Mouse (Mus musculus) hindbrain, postnatal 0 days (tissue): ENCODE data around the gene Brd9. TPM values are rescaled to one million over a fixed set of nuclear protein-coding genes. Genes with fewer than 3 reads are reported as not detected.

Experiments used
- ATAC-seq: fragments of 200-750 bp; cut with Nextera tagmentation; 2 replicates; pipeline ENCODE4 v1.8.0; 2017; ENCODE audit warnings: mild to moderate bottlenecking, moderate TSS enrichment, moderate library complexity
- DNase-seq: peaks from one replicate; pipeline ENCODE4 v3.0.0-alpha.2; 2015; ENCODE audit warnings: low spot score
- H3K27ac ChIP-seq: fragments of 300-500 bp; sonication (generic); 2 replicates; pipeline ENCODE4 v1.5.1; 2014; ENCODE audit warnings: mild to moderate bottlenecking
- H3K27me3 ChIP-seq: fragments of 300-500 bp; sonication (generic); 2 replicates; pipeline ENCODE4 v1.6.1; 2014; ENCODE audit warnings: low read length, mixed read lengths; ENCODE audit not compliant: insufficient read depth
- H3K36me3 ChIP-seq: fragments of 300-500 bp; sonication (generic); 2 replicates; pipeline ENCODE4 v1.6.1; 2014; ENCODE audit warnings: low read length, mixed read lengths; ENCODE audit not compliant: insufficient read depth
- H3K4me1 ChIP-seq: fragments of 300-500 bp; sonication (generic); 2 replicates; pipeline ENCODE4 v1.6.1; 2014; ENCODE audit warnings: antibody characterized with exemption, low read length, mixed read lengths; ENCODE audit not compliant: insufficient read depth
- H3K4me2 ChIP-seq: fragments of 300-500 bp; sonication (generic); 2 replicates; pipeline ENCODE4 v1.6.1; 2014; ENCODE audit warnings: low read depth, mild to moderate bottlenecking, low read length, moderate library complexity, mixed read lengths
- H3K4me3 ChIP-seq: fragments of 300-500 bp; sonication (generic); 2 replicates; pipeline ENCODE4 v1.5.1; 2014; ENCODE audit warnings: low read length
- H3K9ac ChIP-seq: fragments of 300-500 bp; sonication (generic); replicated peaks from 2 replicates; pipeline ENCODE4 v1.6.1; 2014; ENCODE audit warnings: mild to moderate bottlenecking, low read length, moderate library complexity, mixed read lengths
- H3K9me3 ChIP-seq: fragments of 300-500 bp; sonication (generic); 2 replicates; pipeline ENCODE4 v1.6.1; 2016; ENCODE audit warnings: low read length, mixed read lengths
- CTCF ChIP-seq: IDR thresholded peaks from 2 replicates; pipeline ENCODE4 v1.5.1; 2016; ENCODE audit warnings: antibody characterized with exemption, control low read depth, low read depth
- WGBS: fragments of 180-500 bp; shearing (Covaris S2); extraction: QIAGEN DNeasy Blood & Tissue Kit; methylation state at CpG from one replicate; pipeline ENCODE4 v1.1.7; 2014; 5-methylcytosine and 5-hydroxymethylcytosine counted together
- microRNA-seq, 2 experiments: library from miRNA; unstranded; fragments of <30 nt; microRNA quantifications; one replicate each; pipeline ENCODE4; 2016
- polyA plus RNA-seq: library from polyadenylated mRNA; unstranded; fragments of >200 nt; fragmentation: Nextera tagmentation; extraction: Ambion mirVana; gene quantifications from 2 replicates; pipeline ENCODE4 v1.2.1, GENCODE M21; 2015
- total RNA-seq: library from RNA; depleted of rRNA; stranded (reverse); fragments of >200 nt; gene quantifications from 2 replicates; pipeline ENCODE4 v1.2.3, GENCODE M21; 2014; rRNA removed

Gene Brd9
- total and polyA plus RNA-seq, 2 experiments from 2014 or later = 68.2 to 72.4 TPM

- H3K27me3 ChIP-seq = no peaks in the 10 kb centered on the region
- ATAC-seq (peak; percentile 92), DNase-seq (peak; percentile 91)
- H3K9me3 ChIP-seq = no peaks in the 10 kb centered on the region
- peak within 1 kb of the TSS; percentile 96 for H3K4me2 ChIP-seq
- H3K4me1 ChIP-seq = peaks cover 12% of the 10 kb centered on the region
- H3K9ac ChIP-seq = peak within 1 kb of the TSS; percentile 75
- 0 out of 2 replicates have a peak, but pooled peaks have one; percentile 2 for TF ChIP-seq CTCF
- peak within 1 kb of the TSS; percentile 69 for H3K4me3 ChIP-seq
- WGBS = under 1% methylated on average over 56 of the region's 56 CpGs
- H3K27ac ChIP-seq = peak within 1 kb of the TSS; percentile 90
- H3K36me3 ChIP-seq = no peaks in the 10 kb centered on the region
Observed at GRCm38 (mm10) chr13:74008948-74009718, 71.5 kb downstream of the Brd9 start, which contains the start of gene Tppp. Gene Tppp (plus strand): TSS chr13:74009407.

GRCm38 (mm10) chr13:74009791-74010614 lies 72.4 kb downstream of the Brd9 start:
- H3K4me1 ChIP-seq = peaks cover 12% of the 10 kb centered on the region
- DNase-seq (peak; percentile 89), ATAC-seq (peak; percentile 66)
- under 1% methylated on average over 55 of the region's 55 CpGs for WGBS
- H3K27me3 ChIP-seq = no peaks in the 10 kb centered on the region
- peak overlapping the region; percentile 96 for H3K4me2 ChIP-seq
- no peaks in the 10 kb centered on the region for H3K36me3 ChIP-seq
- TF ChIP-seq CTCF = no peak
- H3K9me3 ChIP-seq = no peaks in the 10 kb centered on the region
- H3K27ac ChIP-seq = peak overlapping the region; percentile 90
- H3K9ac ChIP-seq = peak overlapping the region; percentile 75
- H3K4me3 ChIP-seq = peak overlapping the region; percentile 69

Small RNA genes within 50 kb of the gene (microRNA-seq; reads per million reads assigned to microRNA genes)
- 0 reads per million in 2 experiments for gene Gm25197

Other genes with a start within 250 kb of the Brd9 start
- gene Slc6a19, start 232.9 kb upstream of the Brd9 start, total RNA-seq = 0.05 and 0.14 TPM in 2 replicates
- 0.34 and 0.51 TPM in 2 replicates for gene Slc6a19, start 232.9 kb upstream of the Brd9 start, polyA plus RNA-seq
- 7.1 and 11.0 TPM in 2 replicates for gene Slc12a7, start 204.7 kb upstream of the Brd9 start, total RNA-seq
- 4.2 and 4.3 TPM in 2 replicates for gene Slc12a7, start 204.7 kb upstream of the Brd9 start, polyA plus RNA-seq
- gene Nkd2, start 90.2 kb upstream of the Brd9 start, total RNA-seq = 18.3 and 24.2 TPM in 2 replicates
- 10.3 and 12.6 TPM in 2 replicates for gene Nkd2, start 90.2 kb upstream of the Brd9 start, polyA plus RNA-seq
- gene Trip13, start within 50 bp of the Brd9 start, total RNA-seq = 1.9 and 2.6 TPM in 2 replicates
- 10.5 and 11.8 TPM in 2 replicates for gene Trip13, start within 50 bp of the Brd9 start, polyA plus RNA-seq
- not detected in 2 replicates for gene Zdhhc11, start 26.0 kb downstream of the Brd9 start, total RNA-seq
- not detected in 2 replicates for gene Zdhhc11, start 26.0 kb downstream of the Brd9 start, polyA plus RNA-seq
- 30.9 and 36.6 TPM in 2 replicates for gene Tppp, start 71.6 kb downstream of the Brd9 start, total RNA-seq
- gene Tppp, start 71.6 kb downstream of the Brd9 start, polyA plus RNA-seq = 8.7 and 8.9 TPM in 2 replicates
- 5.3 and 7.0 TPM in 2 replicates for gene Cep72, start 124.5 kb downstream of the Brd9 start, total RNA-seq
- 5.7 and 7.8 TPM in 2 replicates for gene Cep72, start 124.5 kb downstream of the Brd9 start, polyA plus RNA-seq
- 0.07 and 0.58 TPM in 2 replicates for gene Slc9a3, start 183.6 kb downstream of the Brd9 start, total RNA-seq
- gene Slc9a3, start 183.6 kb downstream of the Brd9 start, polyA plus RNA-seq = 0.39 and 1.1 TPM in 2 replicates